Mouse (Mus musculus) liver, postnatal 0 days (tissue): ENCODE measurements around the gene H2-M10.6. TPM values are rescaled to one million over a fixed set of nuclear protein-coding genes. Genes with fewer than 3 reads are reported as not detected.
"Not testable (repeated sequence)": the region's sequence is repeated elsewhere in the genome, so short reads cannot be mapped to it uniquely, and the experiment has no call there.

Source experiments
- ATAC-seq: fragments of 200-750 bp; cut with Nextera tagmentation; 2 replicates; pipeline ENCODE4 v1.8.0; 2017; ENCODE audit warnings: mild to moderate bottlenecking, moderate library complexity
- DNase-seq: peaks from one replicate; pipeline ENCODE4 v3.0.0-alpha.2; 2016
- H3K27ac ChIP-seq: fragments of 300-500 bp; sonication (generic); 2 replicates; pipeline ENCODE4 v1.5.1; 2014; ENCODE audit warnings: antibody characterized with exemption, moderate library complexity, mild to moderate bottlenecking, low read depth
- H3K27me3 ChIP-seq: fragments of 300-500 bp; sonication (generic); 2 replicates; pipeline ENCODE4 v1.6.1; 2014; ENCODE audit warnings: low read length, control low read depth, mixed read lengths; ENCODE audit not compliant: insufficient read depth
- H3K36me3 ChIP-seq: fragments of 300-500 bp; sonication (generic); replicated peaks from 2 replicates; pipeline ENCODE4 v1.6.1; 2014; ENCODE audit warnings: mild to moderate bottlenecking, control low read depth, low read length, moderate library complexity, mixed read lengths; ENCODE audit not compliant: insufficient read depth
- H3K4me1 ChIP-seq: fragments of 300-500 bp; sonication (generic); 2 replicates; pipeline ENCODE4 v1.6.1; 2014; ENCODE audit warnings: antibody characterized with exemption, mild to moderate bottlenecking, control low read depth; ENCODE audit not compliant: insufficient read depth
- H3K4me2 ChIP-seq: fragments of 300-500 bp; sonication (generic); 2 replicates; pipeline ENCODE4 v1.6.1; 2014; ENCODE audit warnings: low read depth, mild to moderate bottlenecking, low read length, moderate library complexity, mixed read lengths
- H3K4me3 ChIP-seq: fragments of 300-500 bp; sonication (generic); 2 replicates; pipeline ENCODE4 v1.5.1; 2014; ENCODE audit warnings: low read depth, low read length
- H3K9ac ChIP-seq: fragments of 300-500 bp; sonication (generic); replicated peaks from 2 replicates; pipeline ENCODE4 v1.6.1; 2014; ENCODE audit warnings: mild to moderate bottlenecking, moderate library complexity
- H3K9me3 ChIP-seq: fragments of 300-500 bp; sonication (generic); 2 replicates; pipeline ENCODE4 v1.6.1; 2016; ENCODE audit warnings: mild to moderate bottlenecking, control low read depth, low read length, mixed read lengths
- CTCF ChIP-seq: sonication (generic); IDR thresholded peaks from 2 replicates; pipeline ENCODE4 v1.5.1; 2016; ENCODE audit warnings: antibody characterized with exemption, low read depth
- EP300 ChIP-seq: IDR thresholded peaks from 2 replicates; pipeline ENCODE4 v1.6.1; 2016; ENCODE audit warnings: antibody characterized with exemption, low read depth, mild to moderate bottlenecking
- WGBS: fragments of 180-500 bp; shearing (Covaris S2); extraction: QIAGEN DNeasy Blood & Tissue Kit; methylation state at CpG from one replicate; pipeline ENCODE4 v1.1.7; 2014; ENCODE audit not compliant: insufficient replicate concordance; 5-methylcytosine and 5-hydroxymethylcytosine counted together
- polyA plus RNA-seq: library from polyadenylated mRNA; unstranded; fragments of >200 nt; fragmentation: Nextera tagmentation; extraction: Ambion mirVana; gene quantifications from 2 replicates; pipeline ENCODE4 v1.2.1, GENCODE M21; 2015

H2-M10.6 gene
- polyA plus RNA-seq, 1 experiment from 2014 or later, result not detected

GRCm38 (mm10) chr17:36788351-36788750 lies 23.6 kb upstream of the H2-M10.6 start:
- ATAC-seq, result no peak
- H3K4me2 ChIP-seq, result no peak overlapping the region
- no peak overlapping the region for H3K27ac ChIP-seq
- no peak overlapping the region for H3K9ac ChIP-seq
- TF ChIP-seq EP300 (no peak), CTCF (no peak)
- no peaks in the 10 kb centered on the region for H3K27me3 ChIP-seq
- no peaks in the 10 kb centered on the region for H3K4me1 ChIP-seq
- DNase-seq, result no peak
- no peak overlapping the region for H3K4me3 ChIP-seq
- WGBS, result 72% methylated on average over 2 of the region's 2 CpGs
- no peaks in the 10 kb centered on the region for H3K9me3 ChIP-seq
- H3K36me3 ChIP-seq, result no peaks in the 10 kb centered on the region

- H3K9me3 ChIP-seq, H3K27me3 ChIP-seq, H3K27ac ChIP-seq, H3K9ac ChIP-seq, H3K36me3 ChIP-seq, ATAC-seq, H3K4me2 ChIP-seq, H3K4me3 ChIP-seq, H3K4me1 ChIP-seq: not testable (repeated sequence)
- peak; percentile 85 for TF ChIP-seq CTCF
- DNase-seq, result peak; percentile 54
These were observed 23.2 kb upstream of the H2-M10.6 start for GRCm38 (mm10) chr17:36788801-36789200.

- H3K4me1 ChIP-seq, result peaks cover 4% of the 10 kb centered on the region; the same call in 1 of the 2 replicates
- no peak overlapping the region for H3K4me3 ChIP-seq
- H3K4me2 ChIP-seq, result no peak overlapping the region
- TF ChIP-seq CTCF (no peak), EP300 (no peak)
- no peaks in the 10 kb centered on the region for H3K9me3 ChIP-seq
- no peak overlapping the region for H3K9ac ChIP-seq
- DNase-seq (no peak), ATAC-seq (no peak)
- no peak overlapping the region for H3K27ac ChIP-seq
- WGBS, result 51% methylated on average over 10 of the region's 10 CpGs
- no peaks in the 10 kb centered on the region for H3K27me3 ChIP-seq
- H3K36me3 ChIP-seq, result no peaks in the 10 kb centered on the region
These were observed 12.5 kb upstream of the H2-M10.6 start for GRCm38 (mm10) chr17:36799493-36799892.

- not testable (repeated sequence) for DNase-seq, H3K27me3 ChIP-seq, H3K27ac ChIP-seq, H3K4me2 ChIP-seq, ATAC-seq, H3K4me3 ChIP-seq, H3K9me3 ChIP-seq, H3K36me3 ChIP-seq, H3K9ac ChIP-seq, H3K4me1 ChIP-seq
- WGBS, result 41% methylated on average over 4 of the region's 4 CpGs
These were observed 12.0 kb upstream of the H2-M10.6 start for GRCm38 (mm10) chr17:36799921-36800462.

- peak; percentile 85 for TF ChIP-seq CTCF
- no peak for TF ChIP-seq EP300
- Histone ChIP-seq H3K4me1 (peaks cover 3% of the 10 kb centered on the region; the same call in 1 of the 2 replicates), H3K4me2 (no peak overlapping the region), H3K36me3 (no peaks in the 10 kb centered on the region), H3K9me3 (no peaks in the 10 kb centered on the region), H3K9ac (no peak overlapping the region), H3K4me3 (no peak overlapping the region), H3K27ac (no peak overlapping the region), H3K27me3 (no peaks in the 10 kb centered on the region)
- ATAC-seq, result peak; percentile 54
- peak; percentile 74 for DNase-seq
These were observed 12.0 kb downstream of the H2-M10.6 start for GRCm38 (mm10) chr17:36824005-36824404.

GRCm38 (mm10) chr17:36825525-36825924 lies 13.6 kb downstream of the H2-M10.6 start:
- H3K27ac ChIP-seq, result no peak overlapping the region
- no peaks in the 10 kb centered on the region for H3K27me3 ChIP-seq
- DNase-seq, result no peak
- H3K4me1 ChIP-seq, result peaks cover 3% of the 10 kb centered on the region; the same call in 1 of the 2 replicates
- H3K9ac ChIP-seq, result no peak overlapping the region
- ATAC-seq, result 0 out of 2 replicates have a peak, but pooled peaks have one; percentile 26
- peak; percentile 49 for TF ChIP-seq CTCF
- no peak for TF ChIP-seq EP300
- no peak overlapping the region for H3K4me3 ChIP-seq
- H3K36me3 ChIP-seq, result no peaks in the 10 kb centered on the region
- H3K9me3 ChIP-seq, result no peaks in the 10 kb centered on the region
- 25% methylated on average over 4 of the region's 4 CpGs for WGBS
- no peak overlapping the region for H3K4me2 ChIP-seq

- H3K4me1 ChIP-seq, H3K4me3 ChIP-seq: not testable (repeated sequence)
- WGBS, result 21% methylated on average over 5 of the region's 5 CpGs
These were observed 14.0 kb downstream of the H2-M10.6 start for GRCm38 (mm10) chr17:36826002-36826401.

More at GRCm38 (mm10) chr17:36826002-36826401, 14.0 kb downstream of the H2-M10.6 start:
- DNase-seq (peak; percentile 77), ATAC-seq (peak; percentile 68)
- not testable (repeated sequence) for H3K36me3 ChIP-seq, H3K4me2 ChIP-seq, H3K9me3 ChIP-seq, H3K27me3 ChIP-seq, H3K27ac ChIP-seq, H3K9ac ChIP-seq
- TF ChIP-seq CTCF, result peak; percentile 87
